Mouse (Mus musculus): Measurements from ENCODE around the gene Mcm3. TPM values are rescaled to one million over a fixed set of nuclear protein-coding genes. Genes with fewer than 3 reads are reported as not detected.

The Mcm3 gene
- polyA plus RNA-seq, 1 experiment from 2014 or later, result 31.2 TPM

DNA sequence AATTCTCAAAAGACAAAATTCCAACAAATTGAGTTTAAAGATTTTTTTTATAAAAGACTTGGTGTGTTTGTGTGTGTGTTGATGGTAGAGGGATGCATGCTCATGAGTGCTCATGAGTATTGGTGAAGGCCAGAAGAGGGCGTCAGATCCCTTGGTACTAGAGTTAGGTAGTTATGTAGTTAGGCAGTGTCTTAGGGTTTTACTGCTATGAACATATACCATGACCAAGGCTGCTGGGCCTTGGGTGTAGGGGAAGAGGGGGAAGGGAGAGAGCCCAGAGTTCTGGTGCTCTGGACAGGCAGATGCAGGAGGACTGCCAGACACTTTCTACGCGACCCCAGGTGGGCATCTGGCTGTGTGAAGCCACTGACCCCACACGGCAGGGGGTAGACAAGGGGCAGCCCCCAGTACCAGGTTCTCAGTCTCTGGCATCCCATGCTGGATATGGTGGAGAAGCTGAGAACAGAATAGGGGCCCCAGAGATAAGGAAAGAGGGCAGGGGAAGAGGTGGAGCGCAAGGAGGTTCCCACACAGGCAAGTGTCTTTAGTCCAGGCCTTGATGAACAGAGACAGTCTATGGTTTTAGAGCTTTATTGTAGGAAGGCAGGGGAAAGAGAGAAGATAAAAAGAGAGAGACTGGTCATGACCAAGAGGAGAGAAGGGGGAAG, 12.5 kb upstream of the Mcm3 start:
- H3K4me1 ChIP-seq (replicated peaks; ENCODE audit: control insufficient read depth, insufficient read depth), result no peaks in the 10 kb centered on the region
- ATAC-seq (ENCODE audit: low FRiP score, low TSS enrichment), result peak; percentile 69; the same call in 1 of the 2 replicates
- no peaks in the 10 kb centered on the region for H3K27me3 ChIP-seq (ENCODE audit: control insufficient read depth, insufficient read depth, low read length)
- H3K4me2 ChIP-seq (replicated peaks; ENCODE audit: low read depth), result no peak overlapping the region
- TF ChIP-seq EP300 (optimal IDR thresholded peaks at IDR 0.05), result no peak
- peak; percentile 63 for TF ChIP-seq CTCF (IDR thresholded peaks at IDR 0.05; ENCODE audit: low read depth)
- no peak overlapping the region for H3K27ac ChIP-seq (replicated peaks)
- no peaks in the 10 kb centered on the region for H3K36me3 ChIP-seq (ENCODE audit: control insufficient read depth, insufficient read depth, low read length)
- H3K9ac ChIP-seq (ENCODE audit: low read length), result no peak overlapping the region
- H3K4me3 ChIP-seq (ENCODE audit: low read depth, low read length), result no peak overlapping the region
- H3K9me3 ChIP-seq (ENCODE audit: control insufficient read depth, low read length), result no peaks in the 10 kb centered on the region
- DNase-seq (ENCODE audit: low spot score), result peak; percentile 24
- 76% methylated on average over 5 of the region's 5 CpGs for WGBS

DNA sequence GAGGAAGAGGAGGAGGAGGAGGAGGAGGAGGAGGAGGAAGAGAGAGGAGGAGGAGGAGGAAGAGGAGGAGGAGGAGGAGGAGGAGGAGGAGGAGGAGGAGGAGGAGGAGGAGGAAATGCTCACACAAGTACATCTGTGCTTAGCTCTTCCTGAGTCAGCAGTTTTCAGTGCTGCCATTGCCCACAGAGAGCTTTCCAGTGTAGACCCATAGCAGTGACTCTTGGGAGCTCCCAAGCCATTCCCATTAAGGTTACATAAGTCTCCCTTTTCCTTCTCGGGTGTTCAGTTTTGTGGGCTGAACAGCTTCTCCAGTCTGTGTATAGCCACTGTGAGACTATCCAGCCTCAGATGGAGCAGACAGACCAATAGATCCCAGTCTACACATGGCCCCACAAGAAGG, 10.4 kb upstream of the Mcm3 start:
- TF ChIP-seq CTCF (IDR thresholded peaks at IDR 0.05; ENCODE audit: low read depth) (no peak), EP300 (optimal IDR thresholded peaks at IDR 0.05) (no peak)
- no peaks in the 10 kb centered on the region for H3K36me3 ChIP-seq (ENCODE audit: control insufficient read depth, insufficient read depth, low read length)
- no peak overlapping the region for H3K4me2 ChIP-seq (replicated peaks; ENCODE audit: low read depth)
- ATAC-seq (ENCODE audit: low FRiP score, low TSS enrichment), result no peak
- no peak overlapping the region for H3K27ac ChIP-seq (replicated peaks)
- H3K4me1 ChIP-seq (replicated peaks; ENCODE audit: control insufficient read depth, insufficient read depth), result no peaks in the 10 kb centered on the region
- no peaks in the 10 kb centered on the region for H3K9me3 ChIP-seq (ENCODE audit: control insufficient read depth, low read length)
- H3K27me3 ChIP-seq (ENCODE audit: control insufficient read depth, insufficient read depth, low read length), result no peaks in the 10 kb centered on the region
- no peak overlapping the region for H3K9ac ChIP-seq (ENCODE audit: low read length)
- DNase-seq (ENCODE audit: low spot score), result no peak
- 69% methylated on average over 1 of the region's 1 CpGs for WGBS
- H3K4me3 ChIP-seq (ENCODE audit: low read depth, low read length), result no peak overlapping the region

DNA sequence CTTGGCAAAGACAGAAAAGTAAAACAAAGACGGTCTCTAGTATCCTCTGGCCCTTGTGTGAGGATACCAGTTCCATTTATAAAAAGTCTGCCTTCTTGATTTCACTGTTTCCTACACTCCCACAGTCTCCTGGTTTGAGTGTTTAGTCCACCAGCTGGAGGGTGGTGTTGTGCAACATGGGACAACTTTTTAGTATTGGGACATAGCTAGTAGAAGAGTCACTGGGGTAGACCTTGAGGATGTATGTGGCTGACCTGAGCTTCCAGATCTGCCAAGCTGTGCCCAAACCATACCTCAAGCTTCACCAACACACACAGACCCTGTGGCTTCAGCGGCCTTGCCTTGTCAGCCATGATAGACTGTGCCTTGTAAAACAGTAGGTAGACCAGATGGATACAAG, 7.9 kb upstream of the Mcm3 start:
- no peaks in the 10 kb centered on the region for H3K9me3 ChIP-seq (ENCODE audit: control insufficient read depth, low read length)
- no peaks in the 10 kb centered on the region for H3K27me3 ChIP-seq (ENCODE audit: control insufficient read depth, insufficient read depth, low read length)
- no peak overlapping the region for H3K4me2 ChIP-seq (replicated peaks; ENCODE audit: low read depth)
- no peak for DNase-seq (ENCODE audit: low spot score)
- no peak overlapping the region for H3K4me3 ChIP-seq (ENCODE audit: low read depth, low read length)
- H3K36me3 ChIP-seq (ENCODE audit: control insufficient read depth, insufficient read depth, low read length), result no peaks in the 10 kb centered on the region
- H3K27ac ChIP-seq (replicated peaks), result no peak overlapping the region
- ATAC-seq (ENCODE audit: low FRiP score, low TSS enrichment), result no peak
- 78% methylated on average over 2 of the region's 2 CpGs for WGBS
- H3K4me1 ChIP-seq (replicated peaks; ENCODE audit: control insufficient read depth, insufficient read depth), result no peaks in the 10 kb centered on the region
- TF ChIP-seq CTCF (IDR thresholded peaks at IDR 0.05; ENCODE audit: low read depth), result no peak
- TF ChIP-seq EP300 (optimal IDR thresholded peaks at IDR 0.05), result no peak
- H3K9ac ChIP-seq (ENCODE audit: low read length), result no peak overlapping the region

DNA sequence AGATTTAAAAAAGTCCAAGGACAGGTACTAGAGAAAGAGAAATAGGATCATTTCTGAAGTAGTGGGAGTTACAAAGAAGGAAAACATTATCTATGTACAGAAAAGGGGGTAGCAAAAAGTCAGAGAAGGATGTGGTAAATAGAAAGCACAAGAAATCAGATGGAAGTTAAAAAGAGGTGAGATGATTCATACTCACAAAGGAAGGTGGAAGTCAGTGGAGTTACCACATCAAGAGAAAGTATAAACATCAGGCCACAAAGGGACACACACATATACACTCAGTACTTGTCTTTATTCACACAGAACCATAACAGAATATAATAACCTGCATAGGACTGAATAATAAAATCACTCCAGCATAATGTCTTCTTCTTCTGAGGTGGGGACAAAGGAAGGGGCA, 4.9 kb upstream of the Mcm3 start:
- TF ChIP-seq EP300 (optimal IDR thresholded peaks at IDR 0.05) (no peak), CTCF (IDR thresholded peaks at IDR 0.05; ENCODE audit: low read depth) (no peak)
- H3K27me3 ChIP-seq (ENCODE audit: control insufficient read depth, insufficient read depth, low read length), result no peaks in the 10 kb centered on the region
- no peaks in the 10 kb centered on the region for H3K36me3 ChIP-seq (ENCODE audit: control insufficient read depth, insufficient read depth, low read length)
- no peak for ATAC-seq (ENCODE audit: low FRiP score, low TSS enrichment)
- H3K9ac ChIP-seq (ENCODE audit: low read length), result no peak overlapping the region
- no peaks in the 10 kb centered on the region for H3K4me1 ChIP-seq (replicated peaks; ENCODE audit: control insufficient read depth, insufficient read depth)
- H3K4me2 ChIP-seq (replicated peaks; ENCODE audit: low read depth), result no peak overlapping the region
- no peak for DNase-seq (ENCODE audit: low spot score)
- H3K27ac ChIP-seq (replicated peaks), result no peak overlapping the region
- no peaks in the 10 kb centered on the region for H3K9me3 ChIP-seq (ENCODE audit: control insufficient read depth, low read length)
- H3K4me3 ChIP-seq (ENCODE audit: low read depth, low read length), result no peak overlapping the region

DNA sequence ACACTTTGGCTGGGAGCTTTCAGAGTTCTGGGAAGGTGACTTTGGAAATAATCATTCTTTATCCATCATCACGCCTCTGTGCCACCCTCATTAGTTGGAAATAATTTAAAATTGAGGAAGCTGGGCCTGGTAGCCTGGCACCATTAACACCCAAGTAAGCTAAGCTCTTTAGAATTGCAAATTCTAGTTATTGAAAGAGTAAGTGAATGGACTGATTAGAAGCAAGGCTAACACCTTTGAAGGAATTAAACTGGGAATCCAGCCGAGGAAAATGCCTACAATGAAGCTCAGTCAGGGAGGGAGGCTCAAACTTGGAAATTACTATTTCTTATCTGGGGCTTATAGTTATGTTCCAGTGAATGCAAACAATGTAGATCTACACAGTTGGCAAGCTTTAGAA, 3.8 kb upstream of the Mcm3 start:
- TF ChIP-seq EP300 (optimal IDR thresholded peaks at IDR 0.05) (no peak), CTCF (IDR thresholded peaks at IDR 0.05; ENCODE audit: low read depth) (no peak)
- WGBS, result 69% methylated on average over 2 of the region's 2 CpGs
- H3K27ac ChIP-seq (replicated peaks), result no peak overlapping the region
- H3K4me1 ChIP-seq (replicated peaks; ENCODE audit: control insufficient read depth, insufficient read depth), result no peaks in the 10 kb centered on the region
- H3K9ac ChIP-seq (ENCODE audit: low read length), result no peak overlapping the region
- H3K9me3 ChIP-seq (ENCODE audit: control insufficient read depth, low read length), result no peaks in the 10 kb centered on the region
- ATAC-seq (ENCODE audit: low FRiP score, low TSS enrichment) (no peak), DNase-seq (ENCODE audit: low spot score) (no peak)
- H3K27me3 ChIP-seq (ENCODE audit: control insufficient read depth, insufficient read depth, low read length), result no peaks in the 10 kb centered on the region
- no peaks in the 10 kb centered on the region for H3K36me3 ChIP-seq (ENCODE audit: control insufficient read depth, insufficient read depth, low read length)
- H3K4me3 ChIP-seq (ENCODE audit: low read depth, low read length), result no peak overlapping the region
- H3K4me2 ChIP-seq (replicated peaks; ENCODE audit: low read depth), result no peak overlapping the region

DNA sequence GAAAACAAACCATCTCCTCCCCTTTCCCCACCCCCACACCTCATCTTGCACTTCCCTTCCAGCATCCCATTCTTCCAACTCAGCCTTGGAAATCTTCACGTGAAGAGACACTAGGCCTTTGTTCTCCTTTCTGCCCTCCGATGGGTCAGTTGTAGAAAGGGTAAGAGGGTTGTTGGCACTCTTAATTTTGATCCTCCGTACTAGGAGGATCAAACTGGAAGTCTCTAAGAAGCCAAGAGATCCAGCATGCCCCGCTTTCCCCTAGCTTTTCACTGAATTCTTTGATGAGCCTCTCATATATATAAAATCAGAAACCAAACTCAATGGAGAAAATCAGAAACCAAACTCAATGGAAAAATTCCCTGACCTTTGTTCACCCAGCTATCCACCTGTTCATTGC, 3.4 kb upstream of the Mcm3 start:
- H3K9ac ChIP-seq (ENCODE audit: low read length), result no peak overlapping the region
- ATAC-seq (ENCODE audit: low FRiP score, low TSS enrichment) (no peak), DNase-seq (ENCODE audit: low spot score) (no peak)
- TF ChIP-seq CTCF (IDR thresholded peaks at IDR 0.05; ENCODE audit: low read depth) (no peak), EP300 (optimal IDR thresholded peaks at IDR 0.05) (no peak)
- no peak overlapping the region for H3K4me3 ChIP-seq (ENCODE audit: low read depth, low read length)
- no peaks in the 10 kb centered on the region for H3K4me1 ChIP-seq (replicated peaks; ENCODE audit: control insufficient read depth, insufficient read depth)
- no peaks in the 10 kb centered on the region for H3K9me3 ChIP-seq (ENCODE audit: control insufficient read depth, low read length)
- H3K27me3 ChIP-seq (ENCODE audit: control insufficient read depth, insufficient read depth, low read length), result no peaks in the 10 kb centered on the region
- H3K36me3 ChIP-seq (ENCODE audit: control insufficient read depth, insufficient read depth, low read length), result no peaks in the 10 kb centered on the region
- H3K4me2 ChIP-seq (replicated peaks; ENCODE audit: low read depth), result no peak overlapping the region
- H3K27ac ChIP-seq (replicated peaks), result no peak overlapping the region
- 72% methylated on average over 4 of the region's 4 CpGs for WGBS

All from stomach, postnatal 0 days (tissue).